Mouse (Mus musculus): ENCODE data around the gene Wdr12. TPM values are rescaled to one million over a fixed set of nuclear protein-coding genes. Genes with fewer than 3 reads are reported as not detected.

Gene Wdr12
- polyA plus RNA-seq, 2 experiments = 14.4 to 38.2 TPM

DNA sequence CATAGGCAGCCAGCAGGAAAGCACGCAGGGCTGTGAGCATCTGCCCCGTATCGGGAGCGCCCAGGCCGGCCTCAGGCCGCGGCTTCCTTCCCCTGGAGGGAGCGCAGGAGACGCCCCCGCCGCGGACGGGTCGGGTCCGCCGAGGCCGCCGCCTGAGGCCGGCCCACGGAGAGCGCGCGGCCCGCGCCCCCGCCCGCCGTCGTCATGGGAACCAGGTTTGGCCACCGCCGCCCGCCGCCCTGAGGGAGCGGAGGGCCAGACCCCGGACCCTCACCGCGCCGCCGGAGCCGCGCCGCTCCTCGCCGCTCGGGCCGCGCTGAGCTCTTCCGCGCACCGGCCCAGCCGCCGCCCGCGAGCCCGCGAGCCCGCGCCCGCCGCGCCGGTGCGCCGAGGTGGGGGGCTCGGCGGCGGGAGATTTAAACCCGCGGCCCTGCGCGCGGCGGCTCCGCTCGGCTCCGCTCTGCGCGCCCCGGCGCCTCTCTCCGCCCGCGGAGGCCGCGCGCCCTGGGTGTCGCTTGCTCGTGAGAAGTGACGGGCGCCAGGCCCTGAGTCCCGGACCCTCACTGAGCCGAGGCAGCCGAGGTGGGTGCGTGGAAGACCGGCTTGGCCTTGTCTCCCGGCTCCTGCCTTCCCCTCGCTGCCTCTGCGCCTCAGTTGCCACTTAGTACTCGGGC, 55.5 kb downstream of the Wdr12 start, which contains the start of gene Ica1l:
Ica1l (minus strand) TSS at position 389 of the 674 bp plus-strand sequence.
- Histone ChIP-seq H3K9ac (replicated peaks) (no peak within 1 kb of the TSS), H3K4me1 (replicated peaks; ENCODE audit: control insufficient read depth in 2 of 2, insufficient read depth in 2 of 2, low read length in 1 of 2) (no peaks in the 10 kb centered on the region), H3K9me3 (ENCODE audit: control insufficient read depth, low read length) (no peaks in the 10 kb centered on the region), H3K27me3 (ENCODE audit: control insufficient read depth, insufficient read depth, low read length) (peaks cover 28% of the 10 kb centered on the region), H3K27ac (no peak within 1 kb of the TSS), H3K36me3 (replicated peaks; ENCODE audit: control insufficient read depth, insufficient read depth, low read depth) (no peaks in the 10 kb centered on the region), H3K4me2 (ENCODE audit: low read depth) (peak within 1 kb of the TSS; percentile 78), H3K4me3 (ENCODE audit: insufficient read depth in 1 of 2, low read depth in 2 of 2, low read length in 2 of 2) (peak within 1 kb of the TSS; percentile 41 to 59)
- ATAC-seq (ENCODE audit: insufficient read depth) (peak; percentile 53), DNase-seq (ENCODE audit: low read depth in 3 of 3, low spot score in 3 of 3) (no peak)
- under 1% methylated on average over 76 of the region's 99 CpGs for WGBS (ENCODE audit: insufficient replicate concordance)
- TF ChIP-seq EP300 (IDR thresholded peaks at IDR 0.05; ENCODE audit: low read depth) (no peak), CTCF (IDR thresholded peaks at IDR 0.05; ENCODE audit: low read depth) (no peak)

DNA sequence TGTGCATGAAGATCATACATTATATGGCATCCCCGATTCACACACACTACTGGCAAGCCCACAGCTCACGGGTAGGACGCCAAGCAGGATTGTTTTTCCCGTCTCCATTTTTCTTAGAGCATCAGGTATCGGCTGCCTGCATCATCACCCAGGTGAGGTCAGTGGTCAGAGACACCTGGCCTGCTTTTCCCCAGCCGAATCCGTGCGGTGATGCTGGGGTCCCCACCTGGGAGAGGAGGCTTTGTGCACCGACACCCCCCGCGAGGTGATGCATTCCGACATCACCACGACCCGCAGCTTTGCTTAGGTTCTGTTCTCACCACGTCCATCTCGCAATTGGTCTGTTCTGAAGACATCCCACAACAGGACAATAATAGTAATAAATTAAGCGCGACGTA, 56.0 kb downstream of the Wdr12 start:
- Histone ChIP-seq H3K4me3 (ENCODE audit: insufficient read depth in 1 of 2, low read depth in 2 of 2, low read length in 2 of 2) (peak overlapping the region; percentile 37 to 59; a peak in 3 of 4 replicates), H3K36me3 (replicated peaks; ENCODE audit: control insufficient read depth, insufficient read depth, low read depth) (no peaks in the 10 kb centered on the region), H3K9ac (replicated peaks) (no peak overlapping the region), H3K4me2 (ENCODE audit: low read depth) (peak overlapping the region; percentile 78), H3K27ac (no peak overlapping the region), H3K9me3 (ENCODE audit: control insufficient read depth, low read length) (no peaks in the 10 kb centered on the region), H3K27me3 (ENCODE audit: control insufficient read depth, insufficient read depth, low read length) (peaks cover 28% of the 10 kb centered on the region), H3K4me1 (replicated peaks; ENCODE audit: control insufficient read depth in 2 of 2, insufficient read depth in 2 of 2, low read length in 1 of 2) (no peaks in the 10 kb centered on the region)
- WGBS (ENCODE audit: insufficient replicate concordance) = 6% methylated on average over 19 of the region's 19 CpGs
- ATAC-seq (ENCODE audit: insufficient read depth) (no peak), DNase-seq (ENCODE audit: low read depth in 3 of 3, low spot score in 3 of 3) (no peak)
- TF ChIP-seq CTCF (IDR thresholded peaks at IDR 0.05; ENCODE audit: low read depth) (no peak), EP300 (IDR thresholded peaks at IDR 0.05; ENCODE audit: low read depth) (no peak)

DNA sequence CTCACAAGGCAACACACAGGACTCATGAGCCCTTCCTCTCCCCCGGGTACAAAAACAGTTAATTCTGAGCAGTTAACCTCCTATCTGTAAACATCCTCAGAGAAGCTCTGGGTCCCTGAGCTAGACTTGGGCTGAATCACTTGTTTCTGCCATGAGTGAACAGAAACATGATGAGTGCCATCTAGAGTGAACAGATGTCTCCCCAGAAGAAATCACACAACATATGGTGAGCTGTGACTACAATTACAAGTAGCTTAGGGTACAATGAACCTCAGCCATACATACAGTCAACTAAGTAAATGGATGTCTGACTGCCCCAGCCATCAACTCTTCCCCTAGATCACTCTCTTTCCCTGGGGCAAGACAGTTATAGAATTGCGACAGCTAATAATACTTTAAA, 63.4 kb downstream of the Wdr12 start:
- no peak overlapping the region for H3K4me2 ChIP-seq (ENCODE audit: low read depth)
- WGBS (ENCODE audit: insufficient replicate concordance) = 78% methylated on average over 2 of the region's 2 CpGs
- H3K27me3 ChIP-seq (ENCODE audit: control insufficient read depth, insufficient read depth, low read length) = no peaks in the 10 kb centered on the region
- TF ChIP-seq EP300 (IDR thresholded peaks at IDR 0.05; ENCODE audit: low read depth) (no peak), CTCF (IDR thresholded peaks at IDR 0.05; ENCODE audit: low read depth) (no peak)
- no peak for DNase-seq (ENCODE audit: low read depth in 3 of 3, low spot score in 3 of 3)
- no peak overlapping the region for H3K4me3 ChIP-seq (ENCODE audit: insufficient read depth in 1 of 2, low read depth in 2 of 2, low read length in 2 of 2)
- no peaks in the 10 kb centered on the region for H3K4me1 ChIP-seq (replicated peaks; ENCODE audit: control insufficient read depth in 2 of 2, insufficient read depth in 2 of 2, low read length in 1 of 2)
- H3K9me3 ChIP-seq (ENCODE audit: control insufficient read depth, low read length) = no peaks in the 10 kb centered on the region
- H3K36me3 ChIP-seq (replicated peaks; ENCODE audit: control insufficient read depth, insufficient read depth, low read depth) = no peaks in the 10 kb centered on the region
- no peak for ATAC-seq (ENCODE audit: insufficient read depth)
- H3K9ac ChIP-seq (replicated peaks) = no peak overlapping the region
- H3K27ac ChIP-seq = no peak overlapping the region

Other genes with a start within 250 kb of the Wdr12 start
- 2.0 and 2.8 TPM in 2 replicates for gene Fam117b, start 185.6 kb downstream of the Wdr12 start, polyA plus RNA-seq (2012; rRNA removed)
- gene Fam117b, start 185.6 kb downstream of the Wdr12 start, polyA plus RNA-seq (2014; fragmentation: Nextera tagmentation; extraction: Ambion mirVana) = 2.6 and 3.0 TPM in 2 replicates
- 0.18 and 0.22 TPM in 2 replicates for gene Ica1l, start 55.5 kb downstream of the Wdr12 start, polyA plus RNA-seq (2012; rRNA removed)
- 0.10 and 0.61 TPM in 2 replicates for gene Ica1l, start 55.5 kb downstream of the Wdr12 start, polyA plus RNA-seq (2014; fragmentation: Nextera tagmentation; extraction: Ambion mirVana)
- 1.5 TPM in 2 replicates for gene Carf, start 398 bp downstream of the Wdr12 start, polyA plus RNA-seq (2012; rRNA removed)
- 1.5 and 1.9 TPM in 2 replicates for gene Carf, start 398 bp downstream of the Wdr12 start, polyA plus RNA-seq (2014; fragmentation: Nextera tagmentation; extraction: Ambion mirVana)
- 0.65 TPM in 2 replicates for gene Nbeal1, start 82.0 kb upstream of the Wdr12 start, polyA plus RNA-seq (2012; rRNA removed)
- 1.3 and 1.4 TPM in 2 replicates for gene Nbeal1, start 82.0 kb upstream of the Wdr12 start, polyA plus RNA-seq (2014; fragmentation: Nextera tagmentation; extraction: Ambion mirVana)
- gene Cyp20a1, start 244.7 kb upstream of the Wdr12 start, polyA plus RNA-seq (2012; rRNA removed) = 5.7 and 8.0 TPM in 2 replicates
- 3.1 TPM in 2 replicates for gene Cyp20a1, start 244.7 kb upstream of the Wdr12 start, polyA plus RNA-seq (2014; fragmentation: Nextera tagmentation; extraction: Ambion mirVana)